Mouse (Mus musculus): ENCODE measurements around the gene S100b.

S100b gene

GRCm38 (mm10) chr10:76253536-76253935 lies at the start of gene S100b:
S100b (plus strand) TSS chr10:76253853.
- no peak for DNase-seq

- no peak for DNase-seq
Observed at GRCm38 (mm10) chr10:76207262-76207796, 46.3 kb upstream of the S100b start.

GRCm38 (mm10) chr10:76209241-76209640 lies 44.4 kb upstream of the S100b start:
- DNase-seq: no peak

- DNase-seq: no peak
Observed at GRCm38 (mm10) chr10:76210806-76211205, 42.8 kb upstream of the S100b start.

- no peak for DNase-seq
Observed at GRCm38 (mm10) chr10:76212121-76212520, 41.5 kb upstream of the S100b start.

- no peak for DNase-seq
Observed at GRCm38 (mm10) chr10:76214161-76214560, 39.5 kb upstream of the S100b start.

- no peak for DNase-seq
Observed at GRCm38 (mm10) chr10:76217056-76217455, 36.6 kb upstream of the S100b start.

- no peak for DNase-seq
Observed at GRCm38 (mm10) chr10:76218240-76218639, 35.4 kb upstream of the S100b start.

- DNase-seq: no peak
Observed at GRCm38 (mm10) chr10:76225944-76226343, 27.7 kb upstream of the S100b start.

GRCm38 (mm10) chr10:76229627-76230026 lies 24.0 kb upstream of the S100b start:
- no peak for DNase-seq

GRCm38 (mm10) chr10:76237341-76238225 lies 16.1 kb upstream of the S100b start, which contains the start of gene Prmt2:
Prmt2 (minus strand) TSS chr10:76237865.
- peak; percentile 90 for DNase-seq

GRCm38 (mm10) chr10:76239401-76239800 lies 14.3 kb upstream of the S100b start:
- DNase-seq: no peak

GRCm38 (mm10) chr10:76245106-76245505 lies 8.5 kb upstream of the S100b start:
- DNase-seq: no peak

- DNase-seq: no peak
Observed at GRCm38 (mm10) chr10:76246601-76247000, 7.1 kb upstream of the S100b start.

- no peak for DNase-seq
Observed at GRCm38 (mm10) chr10:76247960-76248646, 5.5 kb upstream of the S100b start.

- DNase-seq: no peak
Observed at GRCm38 (mm10) chr10:76248647-76248968, 5.0 kb upstream of the S100b start.

GRCm38 (mm10) chr10:76250870-76251269 lies 2.8 kb upstream of the S100b start:
- DNase-seq: no peak

GRCm38 (mm10) chr10:76253079-76253478 lies 574 bp upstream of the S100b start:
- no peak for DNase-seq

- DNase-seq: no peak
Observed at GRCm38 (mm10) chr10:76255617-76256016, 2.0 kb downstream of the S100b start.

GRCm38 (mm10) chr10:76257231-76257630 lies 3.6 kb downstream of the S100b start:
- no peak for DNase-seq

- no peak for DNase-seq
Observed at GRCm38 (mm10) chr10:76257719-76258390, 4.2 kb downstream of the S100b start.

- no peak for DNase-seq
Observed at GRCm38 (mm10) chr10:76259566-76260232, 6.0 kb downstream of the S100b start.

All from right cerebral cortex, postnatal 4 days (tissue).